Mouse (Mus musculus) embryonic facial prominence, embryonic 10.5 days (tissue): Measurements from ENCODE around the gene Slc25a11. TPM values are rescaled to one million over a fixed set of nuclear protein-coding genes. Genes with fewer than 3 reads are reported as not detected.

Experiments
- DNase-seq: peaks from one replicate; pipeline ENCODE4 v3.0.0-alpha.2; 2017; ENCODE audit warnings: low spot score
- H3K27ac ChIP-seq: fragments of 300-500 bp; sonication (generic); replicated peaks from 2 replicates; pipeline ENCODE4 v1.5.1; 2016; ENCODE audit warnings: mild to moderate bottlenecking
- H3K27me3 ChIP-seq: fragments of 300-500 bp; sonication (generic); replicated peaks from 2 replicates; pipeline ENCODE4 v1.6.1; 2016; ENCODE audit warnings: low read depth, mild to moderate bottlenecking; ENCODE audit not compliant: poor library complexity, severe bottlenecking
- H3K36me3 ChIP-seq: fragments of 300-500 bp; sonication (generic); replicated peaks from 2 replicates; pipeline ENCODE4 v1.6.1; 2016; ENCODE audit warnings: mild to moderate bottlenecking, moderate library complexity
- H3K4me1 ChIP-seq: fragments of 300-500 bp; sonication (generic); 2 replicates; pipeline ENCODE4 v1.6.1; 2016
- H3K4me3 ChIP-seq: fragments of 300-500 bp; sonication (generic); 2 replicates; pipeline ENCODE4 v1.5.1; 2016; ENCODE audit warnings: mild to moderate bottlenecking, moderate library complexity
- H3K9me3 ChIP-seq: fragments of 300-500 bp; sonication (generic); 2 replicates; pipeline ENCODE4 v1.6.1; 2016; ENCODE audit warnings: mild to moderate bottlenecking
- WGBS: fragments of 180-500 bp; shearing (Covaris S2); methylation state at CpG from one replicate; pipeline ENCODE4 v1.1.7; 2016; 5-methylcytosine and 5-hydroxymethylcytosine counted together
- polyA plus RNA-seq: library from polyadenylated mRNA; unstranded; fragments of >200 nt; fragmentation: Nextera tagmentation; extraction: Ambion mirVana; gene quantifications from 2 replicates; pipeline ENCODE4 v1.2.1, GENCODE M21; 2016

Gene Slc25a11
- polyA plus RNA-seq, 1 experiment from 2014 or later: 135 TPM

DNA sequence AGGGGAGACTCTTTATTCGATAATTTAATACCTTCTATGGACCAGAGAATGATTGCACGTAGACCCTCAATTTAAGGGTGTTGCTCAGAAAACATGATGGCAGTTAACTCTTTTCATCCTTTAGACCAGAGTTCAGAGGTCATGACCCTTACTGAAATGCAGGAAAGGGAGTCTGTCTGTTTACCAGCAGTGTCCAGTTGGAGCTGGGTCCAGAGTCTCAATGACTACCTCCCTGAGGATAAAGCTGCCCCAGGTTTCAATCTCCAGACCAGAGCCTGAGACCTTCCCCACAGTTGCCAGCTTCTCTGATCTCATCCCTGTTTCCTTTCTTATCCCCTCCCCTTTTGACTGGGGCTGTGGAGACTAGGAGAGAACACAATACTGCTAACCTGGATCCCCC lies 31.3 kb upstream of the Slc25a11 start:
- H3K4me3 ChIP-seq: no peak overlapping the region
- H3K9me3 ChIP-seq: no peaks in the 10 kb centered on the region
- no peak for DNase-seq
- peaks cover 32% of the 10 kb centered on the region for H3K4me1 ChIP-seq
- H3K36me3 ChIP-seq: peaks cover 83% of the 10 kb centered on the region
- 55% methylated on average over 2 of the region's 2 CpGs for WGBS
- no peaks in the 10 kb centered on the region for H3K27me3 ChIP-seq
- H3K27ac ChIP-seq: no peak overlapping the region

DNA sequence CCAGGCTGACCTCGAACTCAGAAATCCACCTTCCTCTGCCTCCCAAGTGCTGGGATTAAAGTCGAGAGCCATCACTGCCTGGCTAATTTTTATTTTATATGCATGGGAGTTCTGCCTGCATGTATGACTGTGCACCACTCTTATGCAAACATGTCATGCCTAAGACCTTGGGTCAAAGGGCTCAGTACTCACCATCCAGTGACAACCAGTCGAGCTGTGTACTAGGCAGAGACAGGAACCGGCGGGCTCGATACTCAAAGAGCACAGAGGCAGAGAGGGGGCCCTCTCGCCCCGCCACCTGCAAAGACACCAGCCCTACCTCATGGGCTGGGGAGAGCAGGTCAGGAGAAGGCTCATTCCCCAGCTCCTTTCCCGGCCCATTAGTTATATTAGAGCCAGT lies 30.8 kb upstream of the Slc25a11 start:
- Histone ChIP-seq H3K9me3 (no peaks in the 10 kb centered on the region), H3K4me1 (peaks cover 32% of the 10 kb centered on the region), H3K4me3 (no peak overlapping the region), H3K27ac (no peak overlapping the region), H3K27me3 (no peaks in the 10 kb centered on the region), H3K36me3 (peaks cover 80% of the 10 kb centered on the region)
- 77% methylated on average over 9 of the region's 9 CpGs for WGBS
- DNase-seq: no peak

DNA sequence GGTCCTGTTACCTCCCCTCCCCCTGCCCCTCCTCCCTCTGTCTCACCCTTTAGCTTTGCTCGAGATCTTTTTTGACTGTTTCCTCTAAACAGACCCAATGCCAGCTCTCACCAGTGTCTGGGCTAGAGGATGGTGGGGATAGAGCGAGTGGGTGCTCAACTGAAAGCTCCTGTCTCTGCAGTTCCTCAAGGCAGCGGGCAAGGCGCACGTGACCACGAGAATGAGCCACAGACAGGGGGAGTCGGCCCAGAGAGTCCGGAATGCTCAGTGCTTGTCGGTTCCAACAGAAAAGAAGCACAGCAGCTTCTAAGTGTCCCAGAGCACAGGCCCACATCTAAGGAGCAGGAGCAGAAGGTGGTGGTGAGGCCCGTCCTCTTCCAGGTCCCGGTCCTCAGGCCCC lies 27.2 kb upstream of the Slc25a11 start:
- Histone ChIP-seq H3K27ac (no peak overlapping the region), H3K9me3 (no peaks in the 10 kb centered on the region), H3K4me3 (no peak overlapping the region), H3K27me3 (no peaks in the 10 kb centered on the region), H3K36me3 (peaks cover 68% of the 10 kb centered on the region), H3K4me1 (peaks cover 25% of the 10 kb centered on the region)
- WGBS: 64% methylated on average over 11 of the region's 11 CpGs
- DNase-seq: no peak

DNA sequence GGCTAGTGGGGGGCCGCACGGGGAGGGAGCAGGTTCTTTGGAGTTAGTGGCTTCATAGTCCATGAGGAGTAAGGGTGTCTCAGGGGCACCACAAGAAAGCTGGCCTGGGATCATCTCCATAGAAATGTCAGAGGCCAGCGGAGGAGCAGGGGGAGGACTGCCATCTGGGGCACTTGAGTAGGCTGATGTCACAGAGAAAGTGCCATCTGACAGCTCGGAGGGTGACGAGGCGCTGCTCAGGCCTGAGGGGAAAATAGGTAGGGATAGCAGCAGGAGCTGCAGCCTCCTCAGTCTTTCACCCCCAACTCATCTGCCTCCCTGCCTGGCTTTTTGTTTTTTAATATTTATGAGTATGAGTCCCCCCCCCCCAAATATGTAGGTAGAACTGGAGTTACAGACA lies 26.7 kb upstream of the Slc25a11 start:
- peaks cover 64% of the 10 kb centered on the region for H3K36me3 ChIP-seq
- 67% methylated on average over 6 of the region's 6 CpGs for WGBS

DNA sequence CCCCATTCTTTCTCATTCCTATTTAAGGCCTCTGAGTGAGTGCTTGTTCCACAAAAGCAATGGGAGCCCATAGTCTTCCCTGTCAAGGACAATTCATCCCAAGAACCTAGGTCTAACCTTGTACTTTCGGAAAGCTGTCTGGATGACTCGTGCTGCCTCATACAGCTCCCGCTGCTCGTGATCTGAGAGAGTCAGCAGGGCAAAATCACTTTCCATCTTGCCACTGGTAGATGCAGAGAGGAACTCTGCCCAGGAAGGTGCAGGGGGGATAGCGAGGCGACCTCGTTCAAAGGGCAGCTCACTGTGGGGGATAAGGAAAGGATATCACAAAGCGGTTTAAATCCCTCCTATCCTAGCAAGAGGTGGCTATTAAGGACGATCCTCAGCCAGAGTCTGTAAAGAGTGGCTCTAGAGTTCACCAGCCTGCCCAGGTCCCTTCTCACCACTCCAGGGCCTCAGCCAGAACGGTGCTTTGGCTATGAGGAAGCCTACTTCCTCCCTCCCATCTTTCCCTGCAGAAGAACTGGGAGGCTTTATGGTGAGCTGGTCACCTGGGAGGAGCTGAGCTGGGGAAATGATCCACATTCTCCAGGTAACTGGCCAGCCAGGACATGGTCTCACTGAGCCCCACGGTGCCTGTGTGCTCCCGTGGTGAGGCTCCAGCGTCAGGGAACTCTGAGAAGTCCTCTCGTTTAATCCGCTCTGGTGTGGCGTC lies 24.2 kb upstream of the Slc25a11 start:
- H3K36me3 ChIP-seq: peaks cover 54% of the 10 kb centered on the region
- no peaks in the 10 kb centered on the region for H3K27me3 ChIP-seq
- H3K9me3 ChIP-seq: no peaks in the 10 kb centered on the region
- DNase-seq: no peak
- no peak overlapping the region for H3K27ac ChIP-seq
- peaks cover 30% of the 10 kb centered on the region for H3K4me1 ChIP-seq
- 83% methylated on average over 16 of the region's 16 CpGs for WGBS
- H3K4me3 ChIP-seq: no peak overlapping the region

More for the DNA sequence above, 26.7 kb upstream of the Slc25a11 start:
- no peaks in the 10 kb centered on the region for H3K9me3 ChIP-seq
- no peaks in the 10 kb centered on the region for H3K27me3 ChIP-seq
- H3K27ac ChIP-seq: no peak overlapping the region
- H3K4me1 ChIP-seq: peaks cover 25% of the 10 kb centered on the region
- H3K4me3 ChIP-seq: no peak overlapping the region
- no peak for DNase-seq

DNA sequence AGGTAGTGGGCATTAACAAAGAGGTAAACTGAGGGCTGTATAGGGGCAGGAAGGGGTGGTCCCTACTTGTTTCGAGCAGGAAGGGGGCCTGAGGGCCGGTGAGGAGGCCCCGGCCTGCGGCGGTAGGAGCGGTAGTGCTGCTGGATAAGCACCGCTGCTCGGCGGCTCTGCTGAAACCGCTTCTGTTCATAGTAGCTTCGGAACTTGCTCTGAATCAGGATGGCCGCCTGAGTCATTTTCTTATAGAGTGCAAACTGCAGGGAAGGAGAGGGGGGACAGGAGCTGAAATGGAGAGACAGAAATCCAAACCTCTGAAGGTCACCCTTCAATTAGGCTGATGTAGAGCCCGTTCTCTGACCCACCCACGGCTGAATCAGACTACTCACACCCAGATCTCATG lies 23.2 kb upstream of the Slc25a11 start:
- Histone ChIP-seq H3K4me3 (peak overlapping the region; percentile 64), H3K27me3 (no peaks in the 10 kb centered on the region), H3K4me1 (peaks cover 30% of the 10 kb centered on the region), H3K9me3 (no peaks in the 10 kb centered on the region), H3K27ac (peak overlapping the region; percentile 95), H3K36me3 (peaks cover 53% of the 10 kb centered on the region)
- WGBS: 45% methylated on average over 14 of the region's 14 CpGs
- peak; percentile 39 for DNase-seq

DNA sequence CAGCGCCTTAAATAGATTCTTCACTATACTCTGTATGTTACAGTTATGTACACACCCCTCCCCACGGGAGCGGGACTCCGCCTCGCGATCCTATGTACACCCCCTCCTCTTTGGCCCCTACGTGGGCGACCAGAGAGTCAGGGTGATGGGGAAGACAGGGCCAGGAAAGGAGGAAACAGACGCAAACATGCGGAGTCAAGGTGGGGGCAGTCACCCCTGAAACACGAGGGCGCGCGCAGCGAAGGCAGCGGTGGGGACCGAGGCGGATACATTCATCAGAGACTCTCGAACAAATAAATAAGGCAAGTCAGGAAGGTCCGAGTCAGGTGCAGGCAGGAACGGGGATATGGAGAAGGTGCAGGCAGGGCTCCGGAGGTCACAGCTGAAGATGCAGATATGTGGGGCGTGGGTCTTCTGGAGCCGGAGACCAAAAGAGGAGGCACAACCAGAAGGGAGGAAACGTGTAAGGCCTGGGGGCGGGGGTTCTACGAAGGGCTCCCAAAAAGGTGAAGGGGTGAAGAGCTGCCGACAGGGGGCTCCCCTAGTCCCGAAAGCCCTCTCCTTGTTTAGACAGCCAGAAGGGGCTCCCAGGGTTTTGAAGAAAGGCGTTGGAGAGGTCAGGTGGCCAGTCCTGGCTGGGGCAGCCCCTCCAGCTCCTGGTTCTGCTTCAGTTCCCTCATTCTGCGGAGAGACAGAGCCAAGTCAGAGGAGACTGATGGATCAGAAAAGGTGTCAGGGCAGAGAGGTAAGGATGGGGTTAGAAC lies 22.5 kb upstream of the Slc25a11 start:
- Histone ChIP-seq H3K9me3 (no peaks in the 10 kb centered on the region), H3K4me1 (peaks cover 30% of the 10 kb centered on the region), H3K27me3 (no peaks in the 10 kb centered on the region), H3K4me3 (peak overlapping the region; percentile 64), H3K27ac (peak overlapping the region; percentile 95), H3K36me3 (peaks cover 54% of the 10 kb centered on the region)
- under 1% methylated on average over 31 of the region's 31 CpGs for WGBS
- peak; percentile 86 for DNase-seq

DNA sequence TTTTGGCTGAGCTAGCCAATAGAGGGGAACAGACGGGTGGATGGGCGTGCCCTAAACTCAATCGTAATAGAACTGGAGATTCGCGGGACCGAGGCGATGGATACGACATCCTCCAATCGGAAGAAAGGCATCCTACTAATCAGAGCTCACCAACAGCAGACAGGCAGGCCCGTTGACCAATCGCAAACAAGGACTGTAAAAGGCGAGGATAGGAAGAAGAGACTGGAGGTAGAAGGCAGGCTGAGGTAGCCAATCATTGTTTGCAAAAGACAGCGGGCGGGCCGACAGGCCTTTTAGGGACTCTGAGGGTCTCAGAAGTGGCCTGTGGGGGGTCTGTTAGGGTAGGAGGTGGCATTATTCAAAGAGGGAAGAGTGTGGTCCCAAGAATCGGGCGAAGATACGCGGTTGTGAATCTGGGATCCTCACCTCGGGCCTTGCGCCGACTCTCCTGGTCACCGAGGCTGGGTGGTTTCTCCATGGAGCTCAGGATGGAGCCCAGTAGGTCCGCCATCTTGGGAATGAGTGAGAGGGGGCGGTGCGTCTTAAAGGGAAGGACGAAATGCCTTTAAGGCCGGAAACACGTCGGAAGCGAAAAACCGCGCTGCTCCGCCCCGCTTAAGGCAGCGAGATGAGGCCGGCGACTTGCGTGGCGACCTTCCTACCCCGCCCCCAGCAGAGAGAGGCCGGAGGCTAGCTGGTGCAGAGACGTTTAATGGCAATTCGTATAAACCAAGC lies 21.7 kb upstream of the Slc25a11 start, which contains the start of gene Spag7:
Gene Spag7 (minus strand): TSS at position 646 of the 735 bp plus-strand sequence.
- Histone ChIP-seq H3K4me1 (peaks cover 30% of the 10 kb centered on the region), H3K27ac (peak within 1 kb of the TSS; percentile 95), H3K27me3 (no peaks in the 10 kb centered on the region), H3K4me3 (peak within 1 kb of the TSS; percentile 64), H3K36me3 (peaks cover 54% of the 10 kb centered on the region), H3K9me3 (no peaks in the 10 kb centered on the region)
- DNase-seq: peak; percentile 96
- WGBS: under 1% methylated on average over 44 of the region's 44 CpGs

DNA sequence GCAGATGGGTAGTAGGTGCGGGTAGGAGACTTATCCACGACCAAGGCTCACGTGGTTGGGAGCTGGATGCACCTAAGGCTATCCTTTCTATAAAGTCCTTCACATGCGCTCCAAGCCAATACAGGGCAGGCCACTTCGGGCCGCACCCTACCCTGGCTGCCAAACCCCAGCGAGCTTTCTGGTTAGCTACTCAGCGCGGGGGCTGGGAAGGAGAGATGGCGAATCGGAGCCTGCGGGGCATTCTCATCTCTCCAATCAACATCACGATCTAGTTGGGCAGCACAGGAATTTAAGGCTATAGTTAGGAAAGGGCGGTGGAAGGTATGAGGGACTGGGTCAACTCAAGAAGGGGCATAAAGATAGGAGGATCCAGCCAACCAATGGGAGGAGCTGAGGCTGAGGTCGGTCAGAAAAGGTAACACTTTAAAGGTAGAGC lies 21.1 kb upstream of the Slc25a11 start:
- Histone ChIP-seq H3K27me3 (no peaks in the 10 kb centered on the region), H3K4me1 (peaks cover 30% of the 10 kb centered on the region), H3K27ac (peak overlapping the region; percentile 95), H3K36me3 (peaks cover 54% of the 10 kb centered on the region), H3K4me3 (peak overlapping the region; percentile 64), H3K9me3 (no peaks in the 10 kb centered on the region)
- 1% methylated on average over 15 of the region's 15 CpGs for WGBS
- no peak for DNase-seq

DNA sequence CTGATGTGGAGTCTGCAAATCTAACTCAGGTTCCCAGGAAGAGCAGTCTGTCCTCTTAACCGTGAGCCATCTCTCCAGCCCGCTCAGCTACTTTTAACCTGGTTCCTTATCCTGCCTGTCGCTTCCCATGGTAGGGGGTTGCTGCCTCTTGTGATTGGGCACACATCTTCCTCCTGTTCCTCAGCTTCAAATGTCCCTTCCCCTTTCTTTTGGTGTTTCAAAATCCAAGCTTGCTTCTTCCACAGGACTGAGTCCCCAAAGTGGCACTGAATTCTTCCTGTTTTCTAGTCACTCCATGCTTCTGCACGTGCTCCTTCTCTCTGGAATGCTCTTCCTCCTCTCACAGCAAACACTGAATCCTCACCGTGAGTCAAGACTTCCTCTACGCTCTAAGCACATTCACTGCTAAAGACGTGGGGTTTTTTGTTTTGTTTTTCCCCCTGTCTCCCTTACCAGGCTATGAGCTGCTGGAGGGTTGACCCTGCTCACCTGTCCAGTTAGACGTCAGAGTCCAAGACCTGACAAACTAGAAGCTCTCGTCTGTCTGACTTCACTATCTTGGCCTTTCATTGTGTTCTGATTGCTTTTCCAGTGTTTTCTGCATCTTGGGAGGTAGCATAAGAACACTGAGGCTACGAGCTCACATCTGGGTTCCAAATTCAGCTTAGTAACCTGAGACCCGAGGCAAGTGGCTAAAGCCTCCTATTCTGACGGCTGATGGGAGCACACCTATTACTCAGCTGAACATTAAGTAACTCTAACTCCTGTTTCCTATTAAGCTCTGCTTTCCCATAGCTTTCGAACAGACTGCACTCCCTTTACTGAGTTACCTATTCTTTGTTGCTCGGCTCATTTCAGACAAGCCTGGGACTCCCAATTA lies 20.2 kb upstream of the Slc25a11 start:
- no peaks in the 10 kb centered on the region for H3K9me3 ChIP-seq
- DNase-seq: no peak
- WGBS: 67% methylated on average over 14 of the region's 14 CpGs
- H3K27ac ChIP-seq: peak overlapping the region; percentile 95
- H3K4me3 ChIP-seq: peak overlapping the region; percentile 64
- no peaks in the 10 kb centered on the region for H3K27me3 ChIP-seq
- peaks cover 30% of the 10 kb centered on the region for H3K4me1 ChIP-seq
- peaks cover 63% of the 10 kb centered on the region for H3K36me3 ChIP-seq

DNA sequence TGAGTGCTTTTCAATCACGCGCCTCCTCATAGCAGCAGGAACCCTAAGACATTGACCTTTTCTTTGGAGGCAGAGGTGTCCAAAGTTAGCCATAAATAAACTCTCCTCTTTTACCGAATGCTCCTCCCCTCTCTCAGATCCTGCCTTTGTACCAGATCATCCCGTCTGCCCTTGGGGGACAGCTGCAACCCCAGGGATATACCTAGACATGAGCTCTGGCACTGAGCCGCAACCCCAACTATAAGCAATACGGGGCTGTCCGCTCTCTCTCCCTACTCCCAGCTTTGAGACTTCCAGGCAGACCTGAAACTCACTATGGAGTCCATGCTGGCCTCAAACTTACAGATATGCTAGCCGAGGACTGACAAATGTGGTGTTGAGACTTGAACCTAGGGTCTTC lies 19.4 kb upstream of the Slc25a11 start:
- H3K27me3 ChIP-seq: no peaks in the 10 kb centered on the region
- H3K27ac ChIP-seq: no peak overlapping the region
- H3K4me1 ChIP-seq: peaks cover 30% of the 10 kb centered on the region
- H3K4me3 ChIP-seq: no peak overlapping the region
- DNase-seq: no peak
- no peaks in the 10 kb centered on the region for H3K9me3 ChIP-seq
- peaks cover 63% of the 10 kb centered on the region for H3K36me3 ChIP-seq
- WGBS: 95% methylated on average over 8 of the region's 8 CpGs

DNA sequence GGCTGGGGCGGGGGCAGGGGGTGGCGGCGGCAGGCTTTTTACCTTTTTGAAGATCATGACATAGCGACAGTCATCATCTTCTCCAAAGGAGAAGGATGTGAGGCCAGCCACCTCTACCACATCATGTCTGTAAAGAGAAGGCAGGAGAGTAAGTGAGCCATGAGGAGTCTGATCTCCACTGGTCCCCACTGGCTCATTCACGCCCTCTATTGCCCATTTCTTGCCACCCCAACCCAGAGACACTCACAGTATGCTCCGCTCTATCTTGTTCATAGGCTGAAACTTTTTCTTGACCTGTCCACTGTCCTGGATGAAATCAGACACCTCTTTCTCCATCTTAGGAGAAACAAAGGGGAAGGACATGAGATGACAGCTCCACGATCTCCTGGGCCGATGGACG lies 17.5 kb upstream of the Slc25a11 start:
- WGBS: 91% methylated on average over 9 of the region's 9 CpGs
- peaks cover 76% of the 10 kb centered on the region for H3K36me3 ChIP-seq

More for the DNA sequence above, 17.5 kb upstream of the Slc25a11 start:
- Histone ChIP-seq H3K9me3 (no peaks in the 10 kb centered on the region), H3K27me3 (no peaks in the 10 kb centered on the region), H3K4me1 (peaks cover 19% of the 10 kb centered on the region), H3K27ac (no peak overlapping the region), H3K4me3 (no peak overlapping the region)
- no peak for DNase-seq
